Mouse (Mus musculus): ENCODE data around the gene Clba1. TPM values are rescaled to one million over a fixed set of nuclear protein-coding genes. Genes with fewer than 3 reads are reported as not detected.

Clba1 gene
- polyA plus RNA-seq, 1 experiment = 9.4 TPM

DNA sequence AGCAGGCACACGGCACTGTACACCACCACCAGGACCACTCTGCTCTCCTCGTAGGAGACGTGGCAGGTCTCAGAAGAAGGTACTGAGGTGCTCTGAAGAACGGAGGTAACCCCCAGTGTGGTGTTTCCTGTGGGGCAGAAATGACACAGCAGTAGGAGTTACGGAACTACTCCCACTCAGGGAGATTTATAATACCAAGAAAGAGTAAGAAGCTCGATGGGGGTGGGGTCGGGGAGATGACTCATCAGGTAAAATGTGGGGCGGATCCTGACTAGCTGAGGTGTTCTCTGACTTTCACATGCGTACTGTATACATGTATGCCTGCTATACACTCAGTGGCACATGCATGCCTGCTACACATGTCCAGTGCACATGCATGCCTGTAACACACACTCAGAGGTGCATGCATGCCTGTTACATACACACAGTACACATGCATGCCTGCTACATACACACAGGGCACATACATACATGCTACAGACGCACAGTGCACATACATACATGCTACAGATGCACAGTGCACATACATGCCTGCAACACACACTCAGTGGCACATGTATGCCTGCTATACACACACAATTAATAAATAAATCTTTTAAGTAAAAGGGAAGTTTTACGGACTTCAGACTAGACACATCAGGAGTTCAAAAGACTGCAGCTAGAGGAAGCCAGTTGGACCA is 44.5 kb downstream of the Clba1 start:
- WGBS = 72% methylated on average over 11 of the region's 11 CpGs
- Histone ChIP-seq H3K4me1 (ENCODE audit: control insufficient read depth, insufficient read depth, low read length) (no peaks in the 10 kb centered on the region), H3K4me3 (replicated peaks; ENCODE audit: extremely low read depth, low read depth, low read length) (no peak overlapping the region)
- no peak for DNase-seq
- TF ChIP-seq POLR2A (IDR thresholded peaks at IDR 0.05; ENCODE audit: borderline replicate concordance, extremely low read depth, low read depth, low read length) (no peak), CTCF (IDR thresholded peaks at IDR 0.05; ENCODE audit: insufficient read depth, low read length) (no peak)

DNA sequence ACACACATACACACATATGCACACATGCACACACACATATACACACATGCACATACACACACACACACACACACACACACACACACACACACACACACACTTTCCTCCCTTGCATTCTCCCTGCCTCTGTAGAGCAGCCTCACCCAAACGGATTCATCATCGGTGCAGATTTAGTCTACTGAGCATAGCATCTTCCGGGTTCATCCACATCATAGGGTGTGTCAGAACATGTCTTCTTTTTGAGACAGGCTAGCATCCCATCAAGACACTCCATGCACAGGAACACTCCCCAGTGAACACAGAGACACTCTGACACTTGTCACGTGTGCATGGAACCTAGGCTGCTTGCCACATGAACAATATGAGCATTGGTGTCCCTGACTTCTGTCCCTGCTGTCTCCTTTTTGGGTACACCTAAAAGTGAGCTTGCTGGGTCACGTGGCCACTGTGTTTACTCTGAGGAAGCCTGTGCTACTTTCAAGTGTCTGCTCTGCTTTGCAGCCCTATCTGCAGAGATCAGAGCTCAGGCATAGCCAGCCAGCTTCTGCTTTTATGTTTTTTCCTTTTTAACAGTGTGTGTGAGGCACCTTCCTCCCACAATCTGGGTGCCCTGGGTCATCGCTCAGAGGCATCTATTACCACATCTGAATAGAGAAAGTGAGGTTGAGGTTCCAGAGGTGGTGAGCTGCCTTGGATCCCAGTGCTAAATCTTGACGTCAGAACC is 46.0 kb downstream of the Clba1 start:
- Histone ChIP-seq H3K4me1 (ENCODE audit: control insufficient read depth, insufficient read depth, low read length) (no peaks in the 10 kb centered on the region), H3K4me3 (replicated peaks; ENCODE audit: extremely low read depth, low read depth, low read length) (no peak overlapping the region)
- no peak for DNase-seq
- WGBS = 63% methylated on average over 7 of the region's 7 CpGs
- no peak for TF ChIP-seq POLR2A (IDR thresholded peaks at IDR 0.05; ENCODE audit: borderline replicate concordance, extremely low read depth, low read depth, low read length)
- TF ChIP-seq CTCF (IDR thresholded peaks at IDR 0.05; ENCODE audit: insufficient read depth, low read length) = no peak

DNA sequence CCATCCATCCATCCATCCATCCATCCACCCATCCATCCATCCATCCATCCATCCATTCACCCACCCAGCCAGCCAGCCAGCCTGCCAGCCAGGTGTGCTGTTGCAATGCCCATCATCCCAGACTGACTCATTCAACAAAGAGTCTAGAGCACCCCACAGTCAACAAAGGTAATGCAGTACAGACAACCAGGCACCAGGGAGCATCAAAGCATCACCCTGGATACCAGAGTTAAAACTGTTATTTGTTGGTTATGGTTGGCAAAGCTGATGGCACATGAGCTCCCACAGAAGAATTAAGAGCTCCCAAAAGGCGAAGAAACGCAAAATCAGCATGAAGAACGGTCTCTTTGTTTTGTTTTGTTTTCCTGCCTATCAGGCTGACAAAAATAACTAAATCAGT is 47.6 kb downstream of the Clba1 start:
- TF ChIP-seq POLR2A (IDR thresholded peaks at IDR 0.05; ENCODE audit: borderline replicate concordance, extremely low read depth, low read depth, low read length) (no peak), CTCF (IDR thresholded peaks at IDR 0.05; ENCODE audit: insufficient read depth, low read length) (no peak)
- 83% methylated on average over 3 of the region's 3 CpGs for WGBS
- DNase-seq = no peak
- no peak overlapping the region for H3K4me3 ChIP-seq (replicated peaks; ENCODE audit: extremely low read depth, low read depth, low read length)
- no peaks in the 10 kb centered on the region for H3K4me1 ChIP-seq (ENCODE audit: control insufficient read depth, insufficient read depth, low read length)

DNA sequence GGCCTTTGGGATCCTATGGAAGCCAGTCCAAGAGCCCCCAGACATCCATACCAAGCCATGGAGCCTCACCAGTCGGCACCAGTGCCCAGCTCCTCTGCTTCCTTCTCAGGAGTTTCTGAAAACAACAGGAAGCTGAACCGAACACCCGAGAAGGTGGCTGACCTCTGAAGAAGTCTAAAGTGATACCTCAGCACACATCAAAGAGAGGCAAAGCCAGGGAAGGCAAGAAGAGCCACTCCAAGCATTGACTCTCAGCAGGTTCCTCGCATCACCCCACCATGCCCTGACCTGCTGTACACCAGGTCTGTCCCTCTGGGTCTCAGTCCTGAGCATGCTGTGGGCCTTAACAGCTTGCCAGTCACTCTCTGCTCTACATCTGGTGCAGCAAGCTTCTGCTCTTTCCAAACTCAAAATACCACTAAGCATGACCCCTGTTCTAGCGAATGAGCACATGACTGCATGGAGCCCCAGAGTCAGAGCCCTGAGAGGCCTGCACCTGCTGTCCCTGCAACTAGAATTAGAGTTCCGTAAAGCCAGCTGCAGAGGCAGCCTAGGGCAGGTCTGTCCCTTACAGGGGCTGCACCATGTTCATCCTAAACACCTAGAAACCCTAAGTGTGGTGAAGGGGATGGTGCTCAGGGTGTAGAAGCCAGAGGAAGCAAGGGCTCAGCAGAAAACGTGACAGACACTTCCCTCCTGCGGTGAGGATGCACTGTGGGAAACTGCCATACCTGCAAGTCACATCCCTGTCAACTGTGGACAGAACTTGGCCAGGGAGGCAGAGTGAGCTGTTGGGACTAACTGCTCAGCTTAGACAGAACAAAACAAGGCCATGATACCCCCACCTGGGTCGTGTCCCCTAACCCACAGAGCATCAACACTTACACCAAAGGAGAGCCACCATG is 48.5 kb downstream of the Clba1 start:
- no peaks in the 10 kb centered on the region for H3K4me1 ChIP-seq (ENCODE audit: control insufficient read depth, insufficient read depth, low read length)
- TF ChIP-seq CTCF (IDR thresholded peaks at IDR 0.05; ENCODE audit: insufficient read depth, low read length) (no peak), POLR2A (IDR thresholded peaks at IDR 0.05; ENCODE audit: borderline replicate concordance, extremely low read depth, low read depth, low read length) (no peak)
- 51% methylated on average over 9 of the region's 9 CpGs for WGBS
- no peak overlapping the region for H3K4me3 ChIP-seq (replicated peaks; ENCODE audit: extremely low read depth, low read depth, low read length)
- no peak for DNase-seq

DNA sequence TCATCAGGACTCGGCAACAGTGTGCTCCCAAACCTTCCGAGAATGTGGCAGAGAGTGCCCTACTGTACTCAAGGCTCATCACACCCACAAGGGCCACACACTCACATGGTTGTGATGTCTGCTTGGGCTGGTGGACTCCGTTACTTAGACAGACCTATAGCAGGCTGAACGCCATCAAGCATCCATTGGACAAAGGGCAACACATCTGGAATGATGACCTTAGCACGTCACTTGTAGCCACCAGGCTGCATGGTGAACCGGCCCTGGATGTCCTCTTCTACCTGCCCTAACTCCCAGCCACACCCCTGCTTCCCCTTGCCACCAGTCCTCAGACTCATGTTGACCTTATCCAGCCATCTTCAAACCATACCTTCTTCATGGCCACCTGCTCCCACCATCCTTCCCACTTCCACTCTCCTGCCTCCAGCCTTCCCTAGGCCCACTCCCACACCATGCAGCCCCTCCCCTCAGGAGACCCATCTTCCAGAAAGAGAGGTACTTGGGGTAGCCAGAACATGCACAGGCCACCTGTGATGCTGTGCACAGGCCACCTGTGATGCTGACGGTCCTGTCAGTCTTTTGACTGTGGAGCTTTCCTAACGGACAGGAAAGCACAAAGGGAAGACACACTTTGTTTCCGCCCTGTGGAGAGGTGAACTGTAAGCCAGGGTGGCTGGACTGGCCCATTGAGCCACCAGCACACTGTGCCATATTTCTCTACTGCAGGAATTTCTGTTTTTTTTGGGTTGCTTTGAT is 50.0 kb downstream of the Clba1 start:
- TF ChIP-seq POLR2A (IDR thresholded peaks at IDR 0.05; ENCODE audit: borderline replicate concordance, extremely low read depth, low read depth, low read length) = no peak
- TF ChIP-seq CTCF (IDR thresholded peaks at IDR 0.05; ENCODE audit: insufficient read depth, low read length) = no peak
- no peak overlapping the region for H3K4me3 ChIP-seq (replicated peaks; ENCODE audit: extremely low read depth, low read depth, low read length)
- 93% methylated on average over 9 of the region's 9 CpGs for WGBS
- no peak for DNase-seq
- H3K4me1 ChIP-seq (ENCODE audit: control insufficient read depth, insufficient read depth, low read length) = no peaks in the 10 kb centered on the region

DNA sequence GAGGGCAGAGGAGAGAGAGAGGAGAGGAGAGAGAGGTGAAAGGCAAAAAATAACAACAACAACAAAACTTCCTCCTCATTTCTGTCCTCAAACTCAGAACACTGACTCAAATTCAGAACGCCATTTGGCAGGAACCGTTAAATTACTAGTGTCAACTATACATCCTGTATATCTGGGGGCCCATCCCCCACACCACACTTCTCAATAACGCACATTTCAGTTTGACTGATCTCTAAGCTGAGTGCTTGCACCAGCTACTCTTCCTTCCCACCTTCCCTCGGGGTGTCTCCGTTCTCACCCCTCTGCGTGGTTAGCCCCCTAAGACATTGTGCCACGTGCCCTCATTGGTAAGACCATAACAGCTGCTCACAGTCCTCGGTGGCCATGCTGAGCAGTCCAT is 51.2 kb downstream of the Clba1 start:
- Histone ChIP-seq H3K4me3 (replicated peaks; ENCODE audit: extremely low read depth, low read depth, low read length) (peak overlapping the region; percentile 60), H3K4me1 (ENCODE audit: control insufficient read depth, insufficient read depth, low read length) (no peaks in the 10 kb centered on the region)
- TF ChIP-seq POLR2A (IDR thresholded peaks at IDR 0.05; ENCODE audit: borderline replicate concordance, extremely low read depth, low read depth, low read length) (0 out of 2 replicates have a peak, but pooled peaks have one; percentile 26), CTCF (IDR thresholded peaks at IDR 0.05; ENCODE audit: insufficient read depth, low read length) (no peak)
- 46% methylated on average over 8 of the region's 8 CpGs for WGBS
- no peak for DNase-seq

DNA sequence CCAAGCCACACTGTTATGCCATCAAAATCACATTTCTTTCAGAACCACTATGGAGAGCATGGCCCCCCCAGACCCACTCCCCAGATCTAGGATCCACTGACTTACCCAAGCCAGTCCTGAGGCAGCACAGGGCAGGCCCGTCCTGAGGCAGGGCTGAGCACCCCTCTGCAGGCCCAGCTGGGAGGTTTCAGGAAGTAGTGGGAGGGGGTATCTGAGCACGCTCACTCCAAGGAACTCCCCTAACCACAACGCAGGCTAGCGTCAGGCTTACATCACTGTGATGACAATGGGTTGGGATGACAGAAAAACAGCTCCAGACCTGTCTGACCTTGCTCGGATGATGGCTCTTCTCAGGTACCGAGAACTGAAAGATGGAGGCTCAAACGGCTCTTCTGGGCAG is 52.0 kb downstream of the Clba1 start:
- WGBS = 67% methylated on average over 7 of the region's 7 CpGs
- TF ChIP-seq POLR2A (IDR thresholded peaks at IDR 0.05; ENCODE audit: borderline replicate concordance, extremely low read depth, low read depth, low read length) = peak; percentile 40; the same call in 1 of the 2 replicates
- no peak for TF ChIP-seq CTCF (IDR thresholded peaks at IDR 0.05; ENCODE audit: insufficient read depth, low read length)
- no peaks in the 10 kb centered on the region for H3K4me1 ChIP-seq (ENCODE audit: control insufficient read depth, insufficient read depth, low read length)
- H3K4me3 ChIP-seq (replicated peaks; ENCODE audit: extremely low read depth, low read depth, low read length) = peak overlapping the region; percentile 22
- no peak for DNase-seq

DNA sequence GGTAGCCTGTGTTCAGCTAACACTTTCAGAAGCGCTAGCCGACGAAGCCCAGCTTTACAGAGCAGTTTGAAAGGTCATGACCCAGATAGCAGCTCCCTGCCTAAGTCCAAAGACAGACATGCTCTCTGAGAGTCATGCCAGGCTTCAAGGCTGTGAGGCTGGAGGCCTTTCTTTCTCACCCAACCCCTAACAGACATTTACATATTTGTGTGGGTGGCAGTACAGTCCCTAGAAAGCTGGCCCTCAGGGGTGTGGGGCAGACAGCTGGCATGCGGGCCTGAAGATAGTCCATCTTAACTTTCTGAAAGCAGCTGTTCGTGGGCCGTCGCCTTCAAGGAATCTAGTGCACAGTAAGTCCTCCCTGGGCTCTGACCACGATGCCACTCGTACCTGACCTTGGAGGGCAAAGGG is 53.2 kb downstream of the Clba1 start:
- TF ChIP-seq CTCF (IDR thresholded peaks at IDR 0.05; ENCODE audit: insufficient read depth, low read length) (no peak), POLR2A (IDR thresholded peaks at IDR 0.05; ENCODE audit: borderline replicate concordance, extremely low read depth, low read depth, low read length) (no peak)
- Histone ChIP-seq H3K4me1 (ENCODE audit: control insufficient read depth, insufficient read depth, low read length) (0 out of 2 replicates have a peak, but pooled peaks cover 2% of the 10 kb centered on the region), H3K4me3 (replicated peaks; ENCODE audit: extremely low read depth, low read depth, low read length) (no peak overlapping the region)
- 61% methylated on average over 9 of the region's 9 CpGs for WGBS
- no peak for DNase-seq

Measured in lung, adult 2 months (tissue).